Mouse (Mus musculus) cerebellum, postnatal 36 days (tissue): ENCODE results near the gene Asxl1.
A peak's percentile ranks its signal among the peaks of the same experiment; 100 is the strongest.
"Not testable (repeated sequence)": the region's sequence is repeated elsewhere in the genome, so short reads cannot be mapped to it uniquely, and the experiment has no call there.

Source experiments
- DNase-seq, 2 experiments: peaks; one replicate each; pipeline ENCODE4 v3.0.0; 2021 to 2022; ENCODE audit warnings: mixed read lengths in 2 of 2

Asxl1 gene

DNA sequence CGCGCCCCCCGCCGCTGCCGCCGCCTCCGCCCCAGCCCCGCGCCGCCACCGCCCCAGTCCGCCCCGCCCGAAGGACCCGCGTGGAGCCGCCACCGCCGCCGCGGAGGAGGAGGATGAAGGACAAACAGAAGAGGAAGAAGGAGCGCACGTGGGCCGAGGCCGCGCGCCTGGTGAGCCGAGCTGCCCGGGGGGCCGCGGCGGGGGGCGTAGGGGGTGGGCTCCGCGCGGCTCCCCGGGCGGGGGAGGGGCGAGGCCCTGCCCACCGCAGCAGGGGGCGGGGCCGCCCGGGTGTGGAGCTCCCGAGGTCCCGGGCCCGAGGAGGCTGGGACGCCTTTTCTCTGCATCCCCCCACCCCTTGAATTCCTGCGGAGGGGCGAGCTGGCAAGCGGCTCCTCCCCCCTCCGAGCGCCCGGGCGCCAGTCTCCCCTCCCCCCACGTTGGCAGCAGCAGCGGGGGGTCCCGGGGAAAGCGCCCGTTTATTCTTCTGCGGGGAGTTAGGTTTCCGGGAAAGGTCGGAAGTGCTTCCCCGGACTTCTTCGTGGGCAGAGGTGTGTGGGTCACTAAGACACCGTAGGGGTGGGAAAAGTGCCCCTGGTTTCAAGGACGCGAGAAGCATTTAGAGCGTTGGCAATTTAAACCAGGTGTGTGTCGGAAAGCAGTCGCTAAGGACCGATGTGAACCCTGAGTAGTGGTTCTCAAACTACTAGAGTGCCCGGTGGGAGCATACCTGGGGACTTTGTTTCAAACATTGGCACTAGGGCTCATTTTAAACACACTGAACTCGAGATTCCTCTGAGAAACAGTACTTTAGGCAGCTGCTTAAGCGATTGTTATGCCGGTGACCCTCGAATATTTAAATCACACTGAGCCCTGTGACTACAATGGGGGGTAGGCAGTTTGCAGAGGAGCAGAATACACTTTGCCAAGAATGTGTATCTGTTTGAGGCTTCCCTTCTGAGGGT, 873 bp downstream of the Asxl1 start:
- DNase-seq = peak; percentile 44 to 56

DNA sequence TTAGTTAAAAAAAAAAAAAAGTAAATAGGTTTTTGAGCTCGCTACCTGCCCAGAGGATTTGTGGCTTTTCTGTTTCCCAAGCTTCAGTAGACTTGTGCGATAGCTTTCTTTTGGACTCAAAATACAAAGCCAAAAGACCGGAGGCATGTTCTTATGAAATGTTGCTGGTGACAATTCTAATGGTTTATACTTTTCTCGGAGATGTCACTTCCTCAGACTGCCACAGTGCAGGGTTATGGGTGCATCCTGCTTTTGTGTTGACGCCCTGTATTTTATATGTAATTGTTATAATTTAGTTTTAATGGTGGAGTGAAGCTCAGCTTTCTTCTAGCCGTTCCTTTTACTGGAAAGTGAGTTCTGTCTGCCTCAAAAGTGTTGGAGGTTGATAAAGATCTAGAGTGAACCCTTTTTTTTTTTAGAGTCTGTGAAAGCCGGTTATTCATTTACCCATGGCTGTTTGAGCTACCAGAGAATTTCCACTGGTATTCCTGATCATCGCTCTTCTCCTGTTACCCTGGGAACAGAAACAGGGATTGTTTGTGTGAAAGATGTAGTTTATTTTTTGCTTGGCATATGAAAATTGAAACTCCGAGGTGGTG, 1.7 kb downstream of the Asxl1 start:
- DNase-seq = no peak

DNA sequence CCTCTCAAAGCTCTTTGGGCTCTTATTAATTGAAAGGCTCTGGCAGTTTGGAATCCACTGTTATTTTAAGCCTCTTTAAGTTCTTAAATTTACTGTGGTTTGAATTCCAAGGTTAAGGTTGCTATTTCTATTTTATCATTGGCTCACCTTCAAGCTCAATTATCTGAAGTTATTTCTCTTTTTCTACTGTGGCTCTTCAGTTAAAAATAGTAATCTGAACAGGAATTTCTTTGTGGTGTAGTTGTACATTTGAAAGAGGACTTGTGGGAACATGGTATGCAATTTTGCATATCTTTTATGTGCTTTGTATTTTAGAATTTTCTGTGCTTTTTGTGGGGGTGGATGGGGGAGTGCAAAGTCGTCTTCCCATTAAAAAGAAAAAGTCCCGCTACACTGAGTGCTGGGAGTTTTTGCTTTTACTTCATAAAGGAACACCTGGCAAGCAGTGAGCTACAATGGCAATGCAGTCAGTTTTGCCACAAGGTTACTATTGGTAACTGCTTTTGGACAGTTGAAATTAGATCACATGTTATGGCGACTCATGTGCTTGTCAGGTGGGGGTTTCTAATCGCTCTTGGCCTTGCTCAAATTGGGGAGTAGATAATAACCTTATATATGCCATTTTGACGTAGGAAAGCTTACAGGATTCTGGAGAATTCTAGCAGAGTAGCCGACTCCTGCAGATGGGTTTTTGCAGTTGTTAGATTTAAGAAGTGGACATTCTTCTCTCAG, 2.6 kb downstream of the Asxl1 start:
- no peak for DNase-seq

DNA sequence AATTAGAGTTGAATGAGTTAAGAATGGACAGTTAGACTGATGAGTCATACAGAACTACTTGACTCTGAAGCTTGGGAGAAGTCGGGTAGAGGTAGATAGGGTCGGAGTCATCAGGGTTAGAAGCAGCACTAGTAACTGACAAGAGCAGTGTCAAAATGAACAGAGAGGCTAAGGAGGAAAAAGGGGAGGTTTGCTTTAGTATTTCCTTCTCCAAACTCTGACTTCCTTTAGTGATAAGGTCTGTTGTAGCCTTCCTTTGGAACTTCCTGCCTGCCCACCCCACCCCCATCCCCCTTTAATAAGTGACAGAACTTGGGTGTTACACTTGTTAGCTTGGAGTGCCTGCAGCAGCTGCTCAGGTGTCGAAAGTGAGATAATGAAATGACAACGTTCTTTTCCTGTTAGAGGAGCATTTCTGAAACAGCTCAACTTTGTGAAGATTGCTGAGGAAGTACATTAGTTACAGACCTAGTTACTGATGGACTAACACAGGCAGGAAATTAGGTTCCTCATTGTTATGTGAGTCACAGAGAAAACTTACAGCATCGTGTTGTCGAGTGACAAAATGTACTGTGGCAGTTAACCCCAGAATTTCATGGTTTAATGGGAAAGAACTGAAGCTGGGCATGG, 5.0 kb downstream of the Asxl1 start:
- no peak for DNase-seq

DNA sequence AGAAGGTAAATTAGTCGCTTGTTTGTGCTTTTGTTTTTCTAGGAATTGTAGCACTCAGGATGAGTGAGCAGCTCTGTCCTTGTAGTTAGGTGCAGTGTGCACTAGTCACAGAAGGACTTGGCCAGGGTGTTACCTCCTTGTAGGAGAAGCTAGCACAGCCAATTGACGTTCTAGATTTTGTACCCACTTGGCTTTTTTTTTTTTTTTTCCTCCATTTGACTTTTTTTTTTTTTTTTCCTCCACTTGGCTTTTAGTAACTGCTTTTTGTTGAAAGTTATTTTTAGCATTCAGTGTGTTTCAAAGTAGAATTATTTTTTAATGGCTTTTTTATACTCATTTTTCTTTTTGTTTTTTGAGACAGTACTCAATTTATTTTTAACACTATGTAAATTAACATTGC, 9.0 kb downstream of the Asxl1 start:
- no peak for DNase-seq

DNA sequence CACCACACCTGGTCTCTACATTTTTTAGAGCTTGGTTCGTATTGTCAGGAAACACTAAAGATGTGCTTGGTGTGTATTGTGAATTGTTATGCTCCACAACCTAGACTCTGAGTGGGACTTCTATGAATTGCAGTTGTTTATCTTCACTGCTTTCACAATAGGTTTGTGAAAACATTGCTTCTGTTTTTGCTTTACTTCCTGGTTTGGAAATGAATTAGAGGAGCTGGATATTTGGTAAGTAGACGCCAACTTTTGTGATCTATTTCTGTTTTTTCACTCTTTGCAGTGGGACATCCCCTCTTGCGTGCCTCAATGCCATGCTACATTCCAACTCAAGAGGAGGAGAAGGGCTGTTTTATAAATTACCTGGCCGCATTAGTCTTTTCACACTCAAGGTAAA, 11.2 kb downstream of the Asxl1 start:
- DNase-seq = no peak

DNA sequence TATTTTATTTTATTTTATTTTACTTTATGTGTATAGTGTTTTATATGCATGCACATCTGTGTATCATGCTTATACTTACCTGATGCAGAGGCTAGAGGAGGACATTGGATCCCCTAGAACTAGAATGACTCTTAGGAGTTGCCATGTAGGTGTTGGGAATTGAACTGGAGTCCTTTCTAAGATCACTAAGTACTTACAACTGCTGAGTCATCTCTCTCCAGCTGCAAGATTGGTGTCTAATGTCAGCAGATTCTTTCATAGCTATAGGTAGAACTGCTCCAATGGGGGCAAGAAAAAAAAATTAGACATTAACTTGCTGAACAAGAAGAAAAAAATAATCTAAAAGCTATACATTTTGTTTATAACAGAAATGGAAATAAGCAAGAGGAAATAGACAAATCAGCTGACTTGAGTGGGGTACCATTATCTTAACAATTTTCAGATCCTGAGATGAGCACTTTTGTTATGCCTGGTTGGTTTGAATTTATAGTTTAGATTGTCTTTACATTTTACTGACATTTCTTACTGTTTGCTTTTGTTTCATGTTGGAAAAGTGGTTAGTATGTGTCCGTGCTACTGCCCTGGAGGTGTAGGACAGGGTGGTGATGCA, 15.6 kb downstream of the Asxl1 start:
- DNase-seq = no peak

DNA sequence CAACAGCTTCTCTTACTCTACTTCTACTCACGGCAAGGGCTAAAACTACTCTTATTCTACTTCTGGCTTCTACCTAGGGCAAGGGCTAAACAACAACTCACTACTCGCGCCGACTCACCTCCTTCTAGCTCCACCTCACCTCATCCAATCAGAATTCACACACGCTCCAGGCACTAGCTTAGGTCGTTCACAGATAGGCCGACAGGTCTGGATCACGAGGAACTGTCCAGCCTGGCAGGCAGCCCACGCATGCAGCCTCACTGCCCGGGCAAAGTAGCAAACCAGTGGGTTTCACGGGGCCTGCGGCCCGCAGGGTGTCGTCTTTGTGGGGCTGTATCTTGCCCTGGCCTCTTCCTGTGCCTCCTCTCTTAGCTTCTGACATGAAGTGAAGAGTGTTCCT, 18.9 kb downstream of the Asxl1 start:
- not testable (repeated sequence) for DNase-seq

DNA sequence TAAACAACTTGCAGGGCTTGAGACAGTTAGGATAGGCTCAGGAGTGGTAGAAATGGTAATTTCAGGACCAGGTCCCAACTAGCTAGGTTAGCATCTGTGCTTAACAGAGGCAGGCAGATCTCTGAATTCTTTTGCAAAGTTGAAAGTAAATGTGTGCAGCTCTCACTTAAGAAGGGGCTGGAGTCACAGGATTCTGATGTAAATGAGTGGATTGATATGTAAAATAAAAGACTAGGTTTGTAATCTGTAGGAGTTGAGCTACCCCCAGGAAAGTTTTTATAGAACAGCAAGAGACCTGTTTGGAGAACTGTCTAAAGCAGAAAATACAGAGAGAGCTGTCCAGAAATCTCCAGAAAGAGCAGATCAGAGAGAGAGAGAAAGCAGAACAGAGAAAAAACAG, 25.2 kb downstream of the Asxl1 start:
- no peak for DNase-seq

DNA sequence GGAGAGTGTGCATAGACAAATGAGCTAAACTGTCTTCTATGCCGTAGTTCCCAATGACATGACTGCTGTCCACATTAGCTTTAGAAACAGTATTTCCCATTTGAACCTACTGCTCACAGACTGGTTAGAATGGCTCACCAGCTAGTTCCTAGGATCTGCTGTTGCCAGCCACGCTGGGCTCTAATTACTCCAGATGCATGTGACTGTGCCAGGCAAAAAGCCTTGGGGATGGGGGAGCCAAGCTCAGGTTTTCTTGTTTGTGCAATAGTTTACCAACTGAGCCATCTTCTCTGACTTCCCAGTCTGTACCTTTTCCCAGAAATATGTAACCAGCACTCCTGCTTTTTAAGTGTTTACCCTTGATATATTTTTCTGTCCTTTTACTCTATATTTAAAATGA, 29.8 kb downstream of the Asxl1 start:
- no peak for DNase-seq

DNA sequence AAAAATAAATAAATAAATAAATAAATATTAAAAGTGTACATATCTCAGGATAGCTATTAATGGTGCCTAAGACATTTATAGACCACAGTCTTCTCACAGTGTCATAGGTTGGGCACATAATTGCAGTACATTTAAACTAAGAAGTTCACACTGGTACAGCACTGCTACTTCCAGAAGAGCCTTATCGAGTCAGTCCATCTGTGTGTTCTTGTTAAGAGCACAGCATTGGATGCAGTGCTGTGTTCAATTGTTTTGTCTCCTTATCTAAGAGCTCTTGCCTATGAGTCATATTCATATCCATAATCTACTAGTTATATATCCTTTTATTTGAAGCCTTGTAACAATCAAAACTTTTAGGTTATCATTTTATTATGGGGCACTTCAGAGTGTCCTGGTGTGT, 34.9 kb downstream of the Asxl1 start:
- DNase-seq = no peak

DNA sequence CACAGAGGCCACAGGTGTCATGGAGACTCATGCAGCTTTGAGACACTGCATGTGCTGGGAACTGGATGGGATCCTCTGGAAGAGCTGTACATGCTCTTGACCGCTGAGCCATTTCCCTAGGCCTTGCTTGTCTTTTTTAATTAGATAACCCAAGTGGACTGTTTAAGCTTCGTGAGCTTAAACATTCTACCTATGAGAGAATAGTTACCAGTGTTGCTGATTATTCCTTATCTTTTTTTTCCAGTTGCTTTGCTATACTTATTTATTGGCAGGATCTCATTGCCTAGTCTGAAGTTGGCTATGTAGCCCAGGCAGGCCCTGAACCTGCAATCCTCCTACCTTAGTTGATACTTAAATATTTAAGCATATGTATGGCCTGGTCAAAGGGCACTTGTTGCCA, 44.2 kb downstream of the Asxl1 start:
- DNase-seq = no peak

DNA sequence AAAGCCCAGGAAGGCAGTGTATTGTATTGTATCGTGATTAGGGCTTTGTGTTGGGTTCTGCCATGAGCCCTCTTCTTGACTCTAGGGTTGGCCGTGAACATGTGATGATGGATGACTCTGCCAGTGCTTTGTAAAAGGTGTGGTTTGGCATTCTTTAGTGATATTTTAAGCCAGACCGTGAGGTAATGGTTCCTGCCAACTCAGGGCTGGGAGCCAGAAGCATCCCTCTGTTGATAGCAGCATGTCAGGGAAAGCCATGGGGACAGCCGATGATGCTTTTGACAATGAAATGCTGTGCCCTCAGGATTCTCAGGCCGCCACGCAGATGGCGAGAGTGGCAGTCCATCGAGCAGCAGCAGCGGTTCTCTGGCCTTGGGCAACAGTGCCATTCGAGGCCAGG, 47.4 kb downstream of the Asxl1 start:
- DNase-seq = peak; percentile 70 to 76

DNA sequence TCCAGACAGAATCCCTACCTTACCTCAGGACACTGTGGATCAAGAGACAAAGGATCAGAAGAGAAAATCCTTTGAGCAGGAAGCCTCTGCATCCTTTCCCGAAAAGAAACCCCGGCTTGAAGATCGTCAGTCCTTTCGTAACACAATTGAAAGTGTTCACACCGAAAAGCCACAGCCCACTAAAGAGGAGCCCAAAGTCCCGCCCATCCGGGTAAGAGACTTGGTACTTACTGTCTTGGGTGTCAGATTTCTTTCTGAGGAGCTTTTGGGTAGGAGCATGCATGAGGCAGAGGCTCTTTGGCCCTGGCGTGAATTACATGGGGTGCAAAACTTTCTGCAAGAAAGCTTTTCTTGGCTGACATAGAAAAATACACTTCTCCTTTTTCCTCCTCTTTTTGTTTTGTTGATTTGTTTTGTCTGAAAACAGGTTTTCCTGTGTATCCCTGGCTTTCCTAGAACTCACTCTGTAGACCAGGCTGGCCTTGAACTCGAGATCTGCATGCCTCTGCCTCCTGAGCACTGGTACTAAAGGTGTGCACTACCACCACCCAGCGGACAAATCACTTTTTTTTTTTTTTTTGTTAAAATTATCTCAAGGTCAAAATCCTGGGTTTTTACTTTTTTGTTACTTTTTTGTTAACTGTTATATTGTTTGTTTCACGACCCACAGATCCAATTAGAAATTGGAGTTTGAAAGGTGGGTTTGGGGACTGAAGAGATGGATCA, 52.3 kb downstream of the Asxl1 start:
- DNase-seq = no peak

DNA sequence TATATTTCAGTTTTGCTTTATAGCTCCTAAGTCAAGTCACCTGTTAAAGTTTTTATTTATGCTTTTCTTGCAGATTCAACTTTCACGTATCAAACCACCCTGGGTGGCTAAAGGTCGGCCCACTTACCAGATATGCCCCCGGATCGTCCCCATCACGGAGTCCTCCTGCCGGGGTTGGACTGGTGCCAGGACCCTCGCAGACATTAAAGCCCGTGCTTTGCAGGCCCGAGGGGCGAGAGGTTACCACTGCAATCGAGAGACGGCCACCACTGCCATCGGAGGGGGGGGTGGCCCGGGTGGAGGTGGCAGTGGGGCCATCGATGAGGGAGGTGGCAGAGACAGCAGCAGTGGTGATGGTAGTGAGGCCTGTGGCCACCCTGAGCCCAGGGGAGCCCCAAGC, 53.5 kb downstream of the Asxl1 start:
- DNase-seq = no peak

DNA sequence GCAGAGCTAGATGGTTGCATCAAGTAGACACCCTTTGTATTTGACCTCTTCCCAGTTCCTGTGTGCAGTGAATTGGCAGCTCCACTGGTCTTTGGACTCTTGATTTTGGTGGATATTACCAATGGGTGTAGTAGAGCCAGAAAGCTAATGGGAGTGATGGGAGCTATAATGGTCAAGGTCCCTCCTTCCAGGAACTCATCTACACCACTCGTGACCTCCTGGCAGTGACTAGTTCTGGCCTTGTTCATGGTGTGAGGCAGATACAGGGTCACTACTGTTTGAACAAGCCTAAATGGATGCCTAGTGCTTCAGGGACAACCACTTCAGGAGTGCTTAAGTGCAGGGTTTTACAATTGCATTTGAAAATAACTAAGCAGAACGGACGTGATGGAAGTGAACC, 58.4 kb downstream of the Asxl1 start:
- DNase-seq = no peak

DNA sequence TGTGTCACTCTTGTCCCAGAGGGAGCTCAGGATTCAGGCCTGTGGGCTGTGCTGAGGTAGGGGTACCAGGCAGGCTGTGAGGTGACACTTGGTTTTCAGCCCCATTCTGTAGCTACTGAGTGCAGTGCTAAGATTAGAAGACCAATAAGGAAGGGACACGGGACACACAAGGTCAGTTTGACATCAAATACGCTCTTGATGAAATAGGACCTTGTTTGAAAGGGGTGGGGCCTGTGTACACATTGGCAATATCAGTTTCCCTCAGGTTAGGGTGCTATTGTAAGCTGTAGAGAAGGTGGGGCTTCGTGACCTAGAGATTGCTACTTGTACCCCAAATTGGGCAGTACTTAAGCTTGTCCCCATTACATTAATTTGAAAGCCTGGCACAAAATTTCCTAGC, 59.3 kb downstream of the Asxl1 start:
- DNase-seq = no peak

DNA sequence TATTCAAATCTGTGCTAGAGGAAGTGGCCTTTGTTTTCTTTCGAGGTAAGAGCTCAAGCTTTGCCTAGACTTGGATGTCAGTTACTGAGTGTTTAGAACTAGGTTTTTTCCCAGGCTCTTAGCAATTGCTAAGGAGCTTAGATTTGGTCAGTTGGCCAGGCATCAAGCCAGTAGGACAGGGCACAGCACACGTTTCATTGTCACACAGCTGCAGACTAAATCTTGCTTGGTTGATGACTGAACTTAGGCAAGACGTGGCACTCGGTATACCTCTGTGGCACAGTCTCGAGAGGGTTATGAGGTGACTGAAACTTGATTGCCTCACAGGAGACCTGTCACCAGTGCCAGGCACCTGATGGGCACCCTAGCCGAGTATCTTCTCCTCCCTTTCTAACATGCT, 61.3 kb downstream of the Asxl1 start:
- DNase-seq = no peak

DNA sequence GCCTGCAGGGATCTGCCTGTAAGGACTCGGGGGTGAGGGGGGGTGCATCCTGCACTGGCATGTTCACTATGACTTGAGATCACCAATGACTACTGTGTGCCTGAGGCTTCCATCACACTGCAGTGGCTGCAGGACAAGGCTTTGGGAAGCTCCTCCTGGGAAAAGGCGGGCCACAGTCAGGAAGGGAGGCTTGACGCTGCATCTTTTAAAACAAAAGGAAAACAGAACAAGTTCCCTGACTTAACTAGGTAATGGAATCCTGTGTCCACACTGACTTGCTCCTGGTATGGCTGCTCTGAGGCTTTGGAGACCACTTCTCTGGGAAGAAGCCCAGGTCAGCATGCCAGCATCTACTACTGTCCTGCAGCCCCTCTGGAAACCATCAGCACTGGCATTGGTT, 63.3 kb downstream of the Asxl1 start:
- DNase-seq = no peak

DNA sequence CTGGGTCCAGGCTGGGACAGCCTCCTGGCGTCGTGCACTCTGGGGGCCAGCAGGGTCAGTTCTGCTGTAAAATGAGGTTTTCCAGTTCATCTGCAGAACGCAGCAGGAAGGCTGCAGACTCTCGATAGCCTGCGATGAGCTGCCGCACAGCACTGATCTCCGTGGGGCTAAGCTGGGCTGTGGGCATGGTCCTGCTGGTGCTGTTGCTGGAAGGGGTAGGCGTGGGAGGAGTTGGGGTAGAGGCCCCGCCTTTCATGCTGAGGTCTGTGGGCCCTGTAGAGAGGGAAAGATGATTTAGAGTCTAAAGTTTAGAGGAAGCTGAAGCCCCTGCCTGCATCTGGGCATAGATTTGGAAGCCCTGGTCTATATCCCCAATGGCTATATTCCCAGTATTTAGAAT, 65.9 kb downstream of the Asxl1 start:
- DNase-seq = no peak

DNA sequence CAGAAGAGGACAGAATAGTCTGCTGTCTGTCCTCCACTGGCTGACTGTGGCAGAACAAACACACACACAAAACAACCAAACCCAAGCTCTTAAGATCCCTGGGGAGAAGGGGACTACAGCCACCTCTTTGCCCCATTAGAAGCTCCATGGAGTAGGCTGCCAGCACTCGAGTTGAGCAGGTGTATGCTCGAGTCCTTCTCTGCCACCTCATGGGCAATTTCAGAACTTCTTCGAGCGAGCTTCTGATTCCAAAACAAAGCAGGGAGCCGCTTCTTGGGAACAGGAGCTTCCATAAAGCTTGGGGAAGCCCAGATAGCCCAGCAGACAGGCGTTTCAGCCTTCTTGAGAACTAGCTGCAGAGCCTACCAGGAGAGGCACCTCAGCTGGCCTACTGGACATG, 66.9 kb downstream of the Asxl1 start:
- DNase-seq = no peak

DNA sequence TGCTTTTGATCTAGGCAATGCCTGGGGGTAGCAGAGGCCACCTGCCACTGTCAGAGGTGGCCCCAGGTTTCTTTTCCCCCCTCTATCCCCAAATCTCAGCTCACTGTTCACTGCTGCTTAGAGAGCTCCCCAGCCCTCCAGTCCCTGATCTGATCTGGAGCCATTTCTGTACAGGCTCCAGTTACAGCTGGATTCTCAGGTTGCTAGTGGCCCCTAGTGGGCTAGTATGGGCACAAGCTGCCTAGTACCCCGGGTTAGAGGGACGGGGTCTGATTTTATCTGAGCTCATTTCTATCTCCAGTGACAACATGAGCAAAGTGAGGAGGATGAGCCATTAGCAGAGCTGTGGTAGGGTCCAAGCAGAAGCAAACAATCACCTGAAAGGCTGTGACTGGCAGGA, 69.0 kb downstream of the Asxl1 start:
- DNase-seq = no peak
